Mouse (Mus musculus) CD4-positive helper T cell, adult 2 months (primary cell): ENCODE data around the gene P4ha2.

Source experiments
- DNase-seq: peaks from one replicate; pipeline ENCODE4 v3.0.0-alpha.2; 2012; ENCODE audit warnings: low read depth, missing footprints, low spot score

Gene P4ha2

DNA sequence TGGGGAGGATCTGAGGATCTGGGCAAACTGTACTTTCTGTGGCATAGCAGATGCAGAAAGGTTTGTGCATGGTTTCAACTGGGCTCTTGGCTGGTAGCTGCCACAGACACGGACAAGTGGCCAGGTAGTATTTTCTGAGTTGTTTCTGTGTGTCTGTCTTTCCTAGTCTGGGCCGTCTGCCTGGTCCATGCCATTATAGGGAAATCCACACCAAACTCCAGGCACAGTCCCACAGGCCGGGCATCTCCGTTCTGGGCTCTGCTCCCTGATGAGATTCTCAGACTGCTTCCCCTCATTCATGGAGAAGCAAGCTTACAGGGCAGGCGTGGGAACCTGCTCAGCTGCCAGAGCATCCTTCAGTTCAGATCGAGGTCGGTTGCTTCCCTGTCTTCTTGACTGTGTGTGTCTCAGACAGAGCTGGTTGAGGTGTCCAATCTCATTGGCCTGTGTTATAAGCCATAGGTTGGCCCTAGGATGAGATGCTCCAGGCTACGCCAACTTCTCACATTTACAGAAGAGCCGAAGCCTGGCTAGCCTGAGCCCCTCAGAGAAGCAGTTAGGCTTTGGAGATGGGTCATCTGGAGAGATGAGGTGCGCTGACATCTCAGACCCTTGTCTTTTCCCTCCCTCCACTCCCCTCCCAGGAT lies at the start of gene P4ha2:
Gene P4ha2, plus strand, starts transcription at position 51 of the 647 bp plus-strand sequence.
- DNase-seq = no peak

DNA sequence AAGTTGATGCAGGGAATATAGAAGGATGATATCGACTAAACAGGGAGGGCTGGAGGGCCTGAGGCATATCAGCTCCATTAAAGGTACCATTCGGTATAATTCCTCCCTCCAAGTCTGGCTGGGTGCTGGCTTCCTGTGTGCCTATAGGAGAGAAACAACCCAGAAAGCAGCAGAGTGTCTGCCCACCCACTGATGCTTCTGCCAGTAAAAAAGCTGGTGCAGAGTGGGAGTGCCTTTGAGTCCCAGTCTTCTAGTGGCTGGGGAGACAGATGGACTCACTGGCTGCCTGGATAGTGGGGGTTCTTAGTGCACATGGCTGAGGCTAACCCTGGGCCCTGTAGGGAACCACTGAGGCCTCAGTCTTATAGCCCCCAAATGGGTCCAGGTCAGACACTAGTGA lies 49.7 kb upstream of the P4ha2 start:
- DNase-seq = no peak

DNA sequence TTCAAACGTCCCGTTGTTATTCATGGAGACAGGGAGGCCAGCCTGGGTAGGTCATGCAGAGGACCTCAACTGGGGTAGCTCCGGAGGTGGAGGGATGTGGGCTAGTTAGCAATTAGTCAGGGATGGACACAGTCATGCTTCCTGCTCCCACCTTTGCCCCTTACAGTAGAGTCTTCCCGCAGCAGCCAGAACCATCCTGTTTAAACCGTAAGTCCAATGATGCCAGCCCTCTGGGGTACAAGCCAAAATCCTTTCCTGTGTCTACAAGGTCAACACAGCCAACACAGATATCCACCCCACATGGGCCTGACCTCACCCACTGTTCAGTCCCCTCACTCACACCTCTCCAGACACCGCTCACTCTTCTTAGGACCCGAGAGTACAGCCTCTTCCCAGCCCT lies 48.7 kb upstream of the P4ha2 start:
- DNase-seq = no peak

DNA sequence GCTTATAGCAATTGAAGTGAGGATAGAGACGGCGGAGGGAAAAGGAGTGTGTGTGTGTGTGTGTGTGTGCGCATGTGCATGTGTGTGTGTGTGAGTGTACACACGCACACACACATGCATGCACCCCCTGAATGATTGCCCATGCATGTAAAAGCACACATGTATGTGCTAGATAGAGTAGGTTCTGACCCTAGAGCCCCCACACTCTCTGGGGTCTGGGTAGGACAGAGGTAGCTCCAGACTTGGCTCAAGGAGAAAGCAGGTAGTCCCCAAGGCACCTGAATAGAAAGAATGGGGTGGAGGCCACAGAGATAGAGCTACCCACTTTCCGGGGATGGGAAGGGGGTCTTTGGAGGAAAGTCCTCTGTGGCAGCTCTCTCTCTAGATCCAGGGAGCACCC lies 47.8 kb upstream of the P4ha2 start:
- DNase-seq = no peak

DNA sequence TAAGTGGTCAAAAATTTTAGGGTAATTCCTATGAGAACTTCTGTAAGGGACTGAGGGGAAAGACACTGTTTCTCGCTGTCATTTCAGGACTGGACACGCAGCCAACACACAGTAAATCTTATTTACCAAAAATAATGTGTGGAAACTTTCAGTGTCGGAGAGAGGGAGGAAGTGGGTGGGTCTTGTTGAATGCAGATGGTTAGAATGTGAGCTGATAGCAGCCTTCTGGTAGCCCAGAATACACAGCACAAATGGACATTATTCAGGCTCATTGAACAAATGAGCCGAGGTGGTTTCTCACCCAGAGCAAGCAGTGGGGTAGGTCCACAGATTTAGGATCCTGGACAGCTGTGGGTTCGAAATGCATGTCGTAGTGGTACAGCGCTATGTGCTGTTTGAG lies 46.8 kb upstream of the P4ha2 start:
- DNase-seq = no peak

DNA sequence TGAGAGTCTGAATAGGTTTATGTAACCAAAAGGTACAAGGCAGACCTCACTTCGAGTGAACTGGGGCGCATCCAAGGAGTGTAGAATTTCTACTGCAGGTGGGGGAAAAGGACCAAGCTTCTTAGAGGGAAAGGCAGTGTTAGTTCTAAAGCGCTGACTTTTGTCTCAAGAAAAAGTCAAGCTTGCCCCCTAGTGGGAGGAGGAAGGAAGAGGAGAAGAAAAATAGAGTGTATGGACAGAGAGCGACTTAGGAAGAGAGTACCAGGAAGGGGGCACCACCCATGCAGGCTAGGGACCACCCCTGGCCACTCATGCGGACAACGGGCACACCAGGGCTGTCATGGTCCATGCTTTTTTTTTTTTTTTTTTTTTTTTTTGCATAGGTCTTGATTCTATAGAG lies 45.6 kb upstream of the P4ha2 start:
- peak; percentile 64 for DNase-seq

DNA sequence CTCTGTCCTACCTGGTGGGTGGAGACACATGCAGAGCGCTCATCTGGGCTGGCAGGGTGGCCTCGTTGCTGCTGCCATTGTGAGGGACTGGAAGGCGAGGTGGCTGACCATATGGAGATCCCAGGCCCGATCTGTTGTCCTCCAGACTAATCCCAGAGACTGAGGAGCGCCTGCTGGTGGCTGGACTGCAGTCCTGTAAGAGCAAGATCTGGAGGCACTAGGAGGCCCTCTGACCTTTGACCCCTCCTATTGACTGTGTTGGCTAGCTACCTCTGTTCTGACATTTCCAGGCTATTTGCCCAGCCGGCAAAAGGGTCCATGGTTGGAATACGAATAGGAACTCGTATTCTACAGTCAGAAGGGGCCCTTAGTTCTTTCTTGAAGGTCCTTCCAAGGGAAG lies 43.8 kb upstream of the P4ha2 start:
- no peak for DNase-seq

DNA sequence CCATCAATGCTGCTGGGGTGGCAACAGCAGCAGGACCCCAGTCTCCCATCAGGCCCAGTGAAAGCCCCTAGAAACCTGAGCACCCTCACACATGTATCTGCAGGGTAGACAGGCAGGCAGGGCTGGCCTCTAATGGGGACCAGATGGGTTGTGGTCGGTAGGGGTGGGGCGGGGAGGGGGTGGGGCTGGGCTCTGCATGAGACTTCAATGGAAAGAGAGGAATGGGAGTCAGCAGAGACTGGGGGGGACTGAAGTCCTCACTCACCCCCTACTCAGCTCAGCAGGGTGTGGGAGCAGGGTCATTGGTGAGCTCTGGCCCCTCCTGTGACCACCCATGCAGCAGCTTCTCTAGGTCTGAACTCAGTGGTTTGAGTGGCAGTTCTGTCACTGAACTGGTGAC lies 42.5 kb upstream of the P4ha2 start:
- DNase-seq = no peak

DNA sequence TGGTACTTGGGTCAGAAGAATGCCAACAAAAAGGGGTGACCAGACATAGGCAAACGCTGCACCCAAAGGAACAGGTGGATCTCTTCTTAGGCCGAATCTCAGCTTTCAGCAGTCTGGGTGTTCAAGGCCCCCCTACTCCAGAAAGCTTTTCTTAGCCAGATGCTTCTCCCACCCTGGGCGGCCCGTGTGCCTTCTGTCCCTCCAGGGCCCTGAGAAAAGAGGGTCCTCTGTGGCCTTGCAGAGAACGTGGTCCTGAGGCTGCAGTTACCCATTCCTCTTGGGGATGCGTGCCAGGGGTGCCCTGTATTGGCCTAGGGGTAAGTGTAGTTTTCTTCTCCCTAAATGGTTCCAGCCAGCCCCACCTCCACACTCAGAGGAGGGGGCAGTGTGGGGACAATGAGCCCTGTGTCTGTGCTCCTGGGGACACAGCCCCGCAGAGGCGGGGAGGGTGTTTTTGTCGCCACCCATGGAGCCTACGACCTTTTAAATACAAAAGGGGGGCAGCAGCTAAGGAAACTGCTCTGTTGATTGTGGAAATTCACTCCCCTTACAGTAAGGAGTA lies 41.8 kb upstream of the P4ha2 start:
- DNase-seq = no peak

DNA sequence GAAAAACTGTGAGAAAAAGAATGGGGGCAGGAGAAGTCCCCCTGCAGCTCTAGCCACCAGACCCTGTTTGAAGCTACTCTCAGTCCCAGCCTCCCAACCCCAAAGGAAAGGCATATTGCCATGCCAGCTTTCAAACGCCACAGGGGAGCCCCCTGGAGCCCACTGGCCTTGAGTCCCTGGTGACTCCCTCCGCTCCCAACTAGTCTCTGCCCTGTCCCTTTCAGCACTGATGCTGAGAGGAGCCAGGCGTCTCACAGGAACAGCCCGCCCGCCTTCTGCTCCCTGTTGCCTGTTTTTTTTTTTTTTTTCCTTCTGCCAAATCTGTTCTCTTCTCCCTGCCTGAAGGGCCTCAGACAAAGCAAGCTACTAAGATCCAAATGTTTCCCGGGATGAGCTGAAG lies 41.3 kb upstream of the P4ha2 start:
- DNase-seq = no peak

DNA sequence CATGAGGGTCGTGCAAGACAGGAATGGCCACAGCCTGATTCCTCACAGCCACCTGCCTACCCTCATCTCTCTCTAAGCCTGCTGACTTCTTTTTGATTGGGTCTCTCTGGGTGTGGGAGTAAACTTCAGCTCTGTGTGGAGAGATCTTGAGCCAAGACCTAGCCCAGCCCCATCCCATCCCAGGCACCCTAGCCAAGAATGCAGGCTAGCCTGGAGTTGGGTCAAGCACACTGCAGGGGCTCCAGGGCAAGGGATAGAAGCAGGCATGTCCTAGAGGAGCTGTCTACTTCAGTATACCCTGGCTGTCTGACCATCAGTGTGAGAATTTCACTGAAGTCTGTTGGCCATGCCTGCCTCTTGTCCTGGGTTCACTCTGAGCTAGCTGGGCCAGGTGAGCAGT lies 40.4 kb upstream of the P4ha2 start:
- no peak for DNase-seq

DNA sequence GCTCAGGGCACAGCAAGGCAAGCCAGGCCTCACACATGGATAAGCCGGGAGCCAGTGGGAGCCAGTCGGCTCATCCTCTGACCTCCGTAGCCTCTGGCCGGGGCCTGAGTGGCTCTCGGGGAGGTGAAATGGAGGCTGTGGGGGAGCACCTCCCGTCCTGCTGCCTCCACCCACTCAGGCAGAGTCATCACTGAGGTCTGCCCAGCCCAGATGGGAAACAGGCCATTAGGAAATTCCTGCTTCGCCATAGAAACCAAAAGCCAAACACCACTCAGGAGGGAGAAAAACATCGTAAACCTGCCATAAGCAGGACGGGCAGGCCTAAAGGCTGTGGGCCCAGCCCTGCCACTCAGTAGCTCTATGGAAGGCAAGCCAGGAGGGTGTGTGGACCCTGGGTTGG lies 39.6 kb upstream of the P4ha2 start:
- no peak for DNase-seq

DNA sequence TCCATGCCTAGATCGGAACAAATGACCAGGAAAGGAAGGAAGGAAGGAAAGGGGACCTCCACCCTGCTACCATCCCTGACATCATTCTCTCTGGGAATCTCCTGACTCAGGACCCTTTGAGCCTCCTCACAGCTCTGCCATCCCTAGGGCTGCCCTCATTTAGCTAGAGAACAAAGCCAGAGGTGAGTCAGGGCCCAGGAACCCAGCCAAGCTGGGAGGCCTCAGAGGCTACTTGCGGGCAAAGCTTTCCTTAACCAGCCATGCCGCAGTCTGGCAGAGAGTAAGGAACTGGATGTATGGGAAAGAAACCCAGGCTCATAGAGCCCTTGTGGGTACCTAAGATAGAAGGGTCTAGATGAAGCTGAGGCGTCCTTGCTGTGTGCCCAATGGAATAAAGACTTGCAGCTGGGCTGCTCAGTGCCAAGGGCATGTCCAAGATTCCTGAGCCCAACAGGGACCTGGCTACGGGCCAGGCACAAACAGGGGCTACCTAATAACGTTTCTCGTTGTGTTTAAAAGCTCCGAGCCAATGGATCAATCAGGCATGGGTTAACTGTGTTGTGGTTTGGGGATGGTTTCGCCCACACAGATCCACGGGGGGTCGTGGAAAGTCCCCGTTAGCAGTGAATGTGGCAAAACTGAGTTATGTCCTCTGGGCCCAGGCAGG lies 37.7 kb upstream of the P4ha2 start:
- DNase-seq = no peak

DNA sequence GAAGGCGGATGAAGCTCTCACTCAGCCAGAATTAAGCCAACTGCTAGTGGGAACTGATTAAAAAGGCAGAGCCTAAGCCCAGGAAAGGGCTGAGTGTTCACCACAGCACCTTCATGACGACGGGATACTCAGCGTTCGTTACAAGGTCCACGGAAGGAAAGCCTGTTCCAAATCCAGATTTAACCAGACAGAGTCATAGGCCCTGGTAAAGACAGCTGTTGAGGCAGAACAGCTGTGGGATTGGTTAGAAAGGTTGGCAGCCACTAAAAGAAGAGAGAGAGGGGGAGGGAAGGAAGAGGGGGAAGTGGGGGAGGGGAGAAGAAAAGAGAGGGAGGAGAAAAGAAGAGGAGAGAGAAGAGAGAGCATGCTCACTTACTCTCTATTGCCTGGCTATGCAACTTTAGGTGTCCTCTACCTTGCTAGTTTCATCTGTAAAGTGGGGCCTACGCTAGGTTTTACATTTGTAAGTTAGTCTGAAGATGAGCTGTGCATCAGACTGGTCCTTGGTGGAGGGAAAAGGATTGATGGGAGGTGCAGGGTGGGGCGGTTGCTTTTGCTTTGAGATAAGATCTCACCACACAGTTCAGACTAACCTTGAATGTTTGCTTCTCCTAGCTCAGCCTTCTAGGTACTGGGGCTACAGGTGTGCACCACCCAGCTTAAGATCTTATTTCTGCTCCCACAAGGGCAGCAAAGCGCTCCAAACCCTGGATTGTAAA lies 37.0 kb upstream of the P4ha2 start:
- DNase-seq = peak; percentile 87

DNA sequence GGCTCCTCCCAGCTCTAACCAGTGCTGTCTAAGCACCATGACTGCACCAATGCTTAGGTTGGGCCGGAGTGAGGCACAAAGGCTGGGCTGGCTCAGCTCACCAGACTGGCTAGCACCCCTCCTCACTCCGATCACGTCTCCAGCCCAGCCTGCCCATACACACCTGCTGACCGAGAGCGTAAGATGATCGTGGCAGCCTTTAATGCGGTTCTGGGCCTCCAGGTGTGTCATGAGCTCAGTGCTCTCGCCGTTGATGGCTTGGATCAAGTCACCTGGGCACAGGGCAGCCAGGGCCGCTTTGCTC lies 36.5 kb upstream of the P4ha2 start:
- DNase-seq = no peak

DNA sequence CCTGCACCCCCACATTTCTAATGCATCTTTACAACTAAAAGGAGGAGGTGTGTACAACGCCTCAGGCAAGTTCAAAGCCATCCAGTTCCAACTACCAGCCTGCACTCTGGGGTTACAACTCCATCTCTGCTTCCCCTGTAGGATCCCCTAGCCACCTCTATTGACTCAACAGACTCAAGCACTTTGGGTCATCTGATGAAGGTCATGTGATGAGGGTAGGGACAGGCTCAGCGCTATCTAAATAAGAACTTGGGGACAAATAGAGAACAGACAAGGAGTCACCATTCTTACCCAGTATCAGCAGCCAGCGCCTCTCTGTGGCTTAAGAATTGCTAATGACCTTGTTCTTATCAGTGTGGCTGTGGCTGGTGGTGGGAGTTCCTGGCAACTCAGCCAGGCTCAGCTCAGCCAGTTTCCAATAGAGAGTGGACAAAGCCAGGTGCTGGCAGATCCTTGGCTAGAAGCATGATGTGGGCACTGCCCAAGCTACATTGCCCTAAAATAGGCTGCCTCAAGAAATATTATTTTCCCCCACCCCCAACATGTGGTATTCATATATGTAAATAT lies 35.4 kb upstream of the P4ha2 start:
- DNase-seq = no peak

DNA sequence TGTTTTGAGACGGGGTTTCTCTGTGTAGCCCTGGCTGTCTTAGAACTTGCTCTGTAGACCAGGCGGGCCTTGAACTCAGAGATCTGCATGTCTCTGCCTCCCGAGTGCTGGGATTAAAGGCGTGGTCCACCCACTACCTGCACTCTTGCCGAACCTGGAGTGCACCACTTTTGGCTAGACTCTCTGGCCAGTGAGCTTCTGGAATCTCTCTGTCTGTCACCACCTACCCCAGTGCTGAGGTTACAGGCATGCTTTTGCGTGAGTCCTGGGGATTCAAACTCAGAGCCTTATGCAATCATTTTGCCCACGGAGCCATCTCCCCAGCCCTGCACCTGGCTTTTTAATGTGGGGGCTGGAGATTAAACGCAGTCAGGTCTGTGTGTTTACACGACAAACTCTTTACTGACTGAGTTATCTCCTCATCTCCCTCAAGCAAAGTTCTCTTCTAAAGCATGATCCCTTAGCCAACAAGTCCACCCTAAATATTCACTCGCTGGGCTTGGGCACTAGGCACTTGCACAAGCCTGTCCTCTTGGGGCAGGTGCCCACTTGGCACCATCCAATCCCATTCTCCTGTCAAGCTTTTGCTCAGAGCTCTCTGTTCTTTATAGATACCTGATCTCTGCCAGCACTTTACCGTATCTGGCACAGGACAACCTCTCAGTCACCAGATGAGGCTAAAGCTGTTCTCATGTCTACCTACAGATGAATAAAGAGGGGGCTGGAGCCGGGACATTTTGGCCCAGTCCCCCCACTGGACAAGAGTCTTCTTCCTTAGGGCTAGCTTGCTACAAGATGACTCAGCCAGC lies 34.6 kb upstream of the P4ha2 start:
- no peak for DNase-seq

DNA sequence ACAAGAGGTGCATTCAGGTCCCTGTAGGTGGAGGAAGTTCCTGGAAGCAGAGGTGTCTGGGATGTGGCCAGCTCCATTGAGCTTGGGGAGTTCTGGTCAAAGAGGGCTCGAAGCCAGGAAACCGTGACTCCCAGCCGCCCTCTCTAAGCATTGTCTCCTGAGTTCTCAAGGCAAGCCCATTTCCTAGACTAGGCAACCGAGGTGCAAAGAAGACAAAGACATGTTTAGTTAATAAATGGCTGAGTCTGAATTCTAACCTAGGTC lies 34.0 kb upstream of the P4ha2 start:
- no peak for DNase-seq

DNA sequence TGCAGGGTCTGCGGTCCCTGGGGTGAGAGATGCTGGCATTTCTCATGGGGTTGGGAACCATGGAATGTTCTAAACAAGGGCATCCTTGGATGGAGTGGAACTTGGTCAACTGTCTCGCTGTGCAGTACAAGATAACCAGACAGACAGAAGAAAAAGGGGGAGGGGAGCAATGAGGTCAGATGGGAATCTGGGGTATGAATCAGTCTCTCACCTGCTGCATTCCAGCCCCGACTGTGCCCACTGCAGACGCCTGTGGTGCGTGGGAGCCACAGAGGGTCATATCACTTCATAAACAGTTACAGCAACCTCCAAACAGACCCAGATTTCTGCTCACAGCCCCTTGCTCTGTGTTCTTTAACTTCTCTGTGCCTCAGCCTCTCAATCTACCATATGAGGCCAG lies 33.5 kb upstream of the P4ha2 start:
- DNase-seq = no peak

DNA sequence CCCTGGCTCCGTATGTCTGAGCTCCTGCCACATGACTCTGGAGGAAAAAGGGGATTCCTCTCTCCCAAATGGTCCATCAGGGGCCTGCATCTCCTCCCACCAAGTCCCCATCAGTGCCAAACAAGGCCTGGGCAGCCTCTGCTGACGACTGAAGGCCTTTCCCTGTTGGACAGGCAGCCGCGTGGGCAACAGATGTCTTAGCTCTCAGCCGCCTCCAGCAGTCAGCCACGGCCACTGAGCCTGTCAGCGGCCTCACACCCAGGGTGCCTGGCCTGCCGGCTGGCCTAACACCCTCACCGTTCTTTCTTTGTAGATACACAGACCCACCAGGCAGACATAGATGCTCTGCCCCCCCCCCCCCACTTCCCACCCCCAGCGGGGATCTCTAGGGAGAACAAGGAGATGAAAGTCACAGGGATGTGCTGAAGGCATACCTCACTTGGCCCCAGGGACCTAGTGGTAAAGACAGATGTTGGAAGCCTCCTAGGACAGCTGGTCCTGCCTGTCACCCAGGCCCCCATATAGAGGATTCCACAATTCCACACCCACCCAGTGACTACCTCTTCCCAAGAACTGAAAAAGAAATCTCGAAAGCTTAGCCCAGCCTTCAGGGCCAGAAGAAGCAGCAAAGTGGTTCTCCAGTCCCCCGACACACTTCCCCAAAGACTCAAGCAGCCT lies 32.4 kb upstream of the P4ha2 start:
- no peak for DNase-seq

DNA sequence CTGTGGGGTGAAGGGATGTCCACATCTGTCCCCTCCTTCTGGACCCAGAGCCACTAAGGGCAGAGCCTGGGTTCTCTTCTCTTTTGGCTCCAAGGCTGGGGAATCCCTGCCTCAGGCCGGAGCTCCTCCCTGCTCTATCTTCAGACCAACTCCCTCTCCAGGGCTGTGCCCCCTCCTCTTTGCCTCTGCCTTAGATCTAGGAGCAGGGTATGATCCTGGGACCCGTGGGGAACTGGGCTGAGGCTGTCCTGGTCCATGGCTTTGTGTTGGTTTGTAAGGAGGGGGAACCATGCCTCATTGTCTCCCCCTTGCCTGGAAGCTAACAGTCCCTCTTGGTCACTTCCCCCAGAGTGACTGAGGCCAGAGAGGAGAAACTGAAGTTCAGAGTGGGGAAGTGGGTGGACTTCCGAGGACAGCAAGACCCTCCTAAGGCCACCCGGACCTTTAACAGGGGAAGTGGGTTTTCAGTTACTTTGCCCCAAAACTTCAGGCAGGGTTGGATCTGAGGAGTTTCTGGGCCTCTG lies 31.8 kb upstream of the P4ha2 start:
- DNase-seq = no peak
